Mouse (Mus musculus): Measurements from ENCODE around the gene Znrf1. TPM values are rescaled to one million over a fixed set of nuclear protein-coding genes. Genes with fewer than 3 reads are reported as not detected.

Znrf1 gene
- polyA plus RNA-seq, 1 experiment from 2014 or later = 64.8 TPM

DNA sequence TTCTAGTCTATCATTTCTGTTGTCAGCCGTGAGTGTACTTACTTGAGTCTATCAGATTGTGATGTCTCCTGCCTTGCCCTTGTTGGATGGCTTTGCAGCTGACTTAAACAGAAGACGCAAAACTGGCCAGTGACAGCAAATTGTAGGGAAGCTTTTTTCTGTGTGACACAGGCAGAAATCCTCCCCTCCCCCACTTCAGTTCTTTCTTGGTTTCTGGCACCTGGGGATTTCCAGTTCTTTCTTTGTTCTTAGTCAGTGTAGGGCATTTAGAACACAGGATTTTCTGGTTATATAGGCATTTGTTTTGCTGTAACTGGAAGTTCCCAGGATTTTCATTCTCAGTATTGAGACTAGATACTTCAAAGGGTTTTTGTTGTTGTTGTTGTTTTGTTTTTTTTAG, 34.5 kb downstream of the Znrf1 start:
- Histone ChIP-seq H3K27ac (ENCODE audit: low read depth, low read length) (no peak overlapping the region), H3K4me1 (ENCODE audit: control insufficient read depth, insufficient read depth, low read length) (peaks cover 12% of the 10 kb centered on the region), H3K9ac (ENCODE audit: low read length) (no peak overlapping the region), H3K27me3 (ENCODE audit: control insufficient read depth, insufficient read depth, low read length) (no peaks in the 10 kb centered on the region), H3K36me3 (ENCODE audit: control insufficient read depth, insufficient read depth, low read length) (no peaks in the 10 kb centered on the region), H3K9me3 (ENCODE audit: control insufficient read depth, low read length) (no peaks in the 10 kb centered on the region), H3K4me2 (ENCODE audit: low read depth) (no peak overlapping the region), H3K4me3 (ENCODE audit: low read depth, low read length) (no peak overlapping the region)
- WGBS = 77% methylated on average over 2 of the region's 2 CpGs
- ATAC-seq (ENCODE audit: insufficient read depth, low FRiP score, low TSS enrichment) (no peak), DNase-seq (ENCODE audit: low spot score) (no peak)

DNA sequence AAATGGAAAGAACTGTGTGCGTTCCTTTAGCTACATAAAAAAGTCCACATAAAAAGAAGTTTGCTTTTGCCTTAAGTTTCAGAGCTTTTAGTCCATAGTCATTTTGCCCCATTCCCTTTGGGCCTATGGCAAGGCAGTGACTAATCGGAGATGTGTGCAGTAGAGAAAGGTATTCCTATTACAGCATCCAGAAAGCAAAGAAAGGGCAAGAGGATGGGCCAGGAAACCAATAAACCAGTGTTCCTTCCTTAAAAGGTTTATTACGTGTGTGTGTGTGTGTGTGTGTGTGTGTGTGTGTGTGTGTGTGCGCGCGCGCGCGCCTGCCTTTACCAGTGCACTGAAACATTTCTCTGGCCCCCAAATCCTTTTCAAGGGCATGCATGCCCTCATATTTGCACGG, 35.8 kb downstream of the Znrf1 start:
- peaks cover 12% of the 10 kb centered on the region for H3K4me1 ChIP-seq (ENCODE audit: control insufficient read depth, insufficient read depth, low read length)
- H3K27me3 ChIP-seq (ENCODE audit: control insufficient read depth, insufficient read depth, low read length) = no peaks in the 10 kb centered on the region
- no peak overlapping the region for H3K9ac ChIP-seq (ENCODE audit: low read length)
- no peak overlapping the region for H3K4me3 ChIP-seq (ENCODE audit: low read depth, low read length)
- H3K36me3 ChIP-seq (ENCODE audit: control insufficient read depth, insufficient read depth, low read length) = no peaks in the 10 kb centered on the region
- ATAC-seq (ENCODE audit: insufficient read depth, low FRiP score, low TSS enrichment) (no peak), DNase-seq (ENCODE audit: low spot score) (no peak)
- no peak overlapping the region for H3K4me2 ChIP-seq (ENCODE audit: low read depth)
- 86% methylated on average over 10 of the region's 10 CpGs for WGBS
- H3K27ac ChIP-seq (ENCODE audit: low read depth, low read length) = no peak overlapping the region
- H3K9me3 ChIP-seq (ENCODE audit: control insufficient read depth, low read length) = no peaks in the 10 kb centered on the region

- Histone ChIP-seq H3K9ac (ENCODE audit: low read length) (no peak overlapping the region), H3K4me1 (ENCODE audit: control insufficient read depth, insufficient read depth, low read length) (peaks cover 12% of the 10 kb centered on the region)
- 90% methylated on average over 2 of the region's 2 CpGs for WGBS
Observed at GRCm38 (mm10) chr8:111572431-111572830, 36.5 kb downstream of the Znrf1 start.

GRCm38 (mm10) chr8:111573583-111573982, 37.7 kb downstream of the Znrf1 start:
- Histone ChIP-seq H3K4me3 (ENCODE audit: low read depth, low read length) (no peak overlapping the region), H3K36me3 (ENCODE audit: control insufficient read depth, insufficient read depth, low read length) (no peaks in the 10 kb centered on the region), H3K4me2 (ENCODE audit: low read depth) (no peak overlapping the region), H3K9ac (ENCODE audit: low read length) (no peak overlapping the region), H3K9me3 (ENCODE audit: control insufficient read depth, low read length) (no peaks in the 10 kb centered on the region), H3K27ac (ENCODE audit: low read depth, low read length) (no peak overlapping the region), H3K27me3 (ENCODE audit: control insufficient read depth, insufficient read depth, low read length) (no peaks in the 10 kb centered on the region), H3K4me1 (ENCODE audit: control insufficient read depth, insufficient read depth, low read length) (peaks cover 8% of the 10 kb centered on the region)
- peak; percentile 23; the same call in 1 of the 2 replicates for ATAC-seq (ENCODE audit: insufficient read depth, low FRiP score, low TSS enrichment)
- no peak for DNase-seq (ENCODE audit: low spot score)
- 27% methylated on average over 8 of the region's 8 CpGs for WGBS

More at GRCm38 (mm10) chr8:111572431-111572830, 36.5 kb downstream of the Znrf1 start:
- Histone ChIP-seq H3K9me3 (ENCODE audit: control insufficient read depth, low read length) (no peaks in the 10 kb centered on the region), H3K4me3 (ENCODE audit: low read depth, low read length) (no peak overlapping the region), H3K27me3 (ENCODE audit: control insufficient read depth, insufficient read depth, low read length) (no peaks in the 10 kb centered on the region), H3K4me2 (ENCODE audit: low read depth) (no peak overlapping the region), H3K27ac (ENCODE audit: low read depth, low read length) (0 out of 2 replicates have a peak overlapping the region, but pooled peaks have one; percentile 6), H3K36me3 (ENCODE audit: control insufficient read depth, insufficient read depth, low read length) (no peaks in the 10 kb centered on the region)
- DNase-seq (ENCODE audit: low spot score) (no peak), ATAC-seq (ENCODE audit: insufficient read depth, low FRiP score, low TSS enrichment) (no peak)

DNA sequence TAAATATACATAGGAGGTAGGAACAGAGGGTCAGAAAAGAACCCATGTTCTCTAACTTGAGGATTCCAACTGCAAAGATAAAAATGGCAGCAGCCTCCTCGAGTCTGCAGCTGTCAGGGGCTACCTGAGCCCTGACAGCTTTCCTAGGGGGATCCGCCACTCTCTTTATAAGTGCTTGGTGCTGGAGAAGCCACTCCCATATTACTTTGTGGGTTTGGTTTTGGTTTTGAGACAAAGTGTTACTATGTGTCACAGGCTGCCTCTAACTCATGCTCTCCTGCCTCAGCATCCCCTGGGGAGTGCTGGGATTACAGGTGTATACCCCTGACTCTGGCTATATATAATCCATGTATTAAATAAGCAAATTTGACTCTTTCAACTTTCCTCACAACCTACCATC, 38.1 kb downstream of the Znrf1 start:
- Histone ChIP-seq H3K27me3 (ENCODE audit: control insufficient read depth, insufficient read depth, low read length) (no peaks in the 10 kb centered on the region), H3K4me2 (ENCODE audit: low read depth) (no peak overlapping the region), H3K9me3 (ENCODE audit: control insufficient read depth, low read length) (no peaks in the 10 kb centered on the region), H3K9ac (ENCODE audit: low read length) (no peak overlapping the region), H3K4me3 (ENCODE audit: low read depth, low read length) (no peak overlapping the region), H3K36me3 (ENCODE audit: control insufficient read depth, insufficient read depth, low read length) (no peaks in the 10 kb centered on the region), H3K4me1 (ENCODE audit: control insufficient read depth, insufficient read depth, low read length) (peaks cover 8% of the 10 kb centered on the region), H3K27ac (ENCODE audit: low read depth, low read length) (no peak overlapping the region)
- DNase-seq (ENCODE audit: low spot score) (no peak), ATAC-seq (ENCODE audit: insufficient read depth, low FRiP score, low TSS enrichment) (no peak)
- WGBS = 86% methylated on average over 2 of the region's 2 CpGs

DNA sequence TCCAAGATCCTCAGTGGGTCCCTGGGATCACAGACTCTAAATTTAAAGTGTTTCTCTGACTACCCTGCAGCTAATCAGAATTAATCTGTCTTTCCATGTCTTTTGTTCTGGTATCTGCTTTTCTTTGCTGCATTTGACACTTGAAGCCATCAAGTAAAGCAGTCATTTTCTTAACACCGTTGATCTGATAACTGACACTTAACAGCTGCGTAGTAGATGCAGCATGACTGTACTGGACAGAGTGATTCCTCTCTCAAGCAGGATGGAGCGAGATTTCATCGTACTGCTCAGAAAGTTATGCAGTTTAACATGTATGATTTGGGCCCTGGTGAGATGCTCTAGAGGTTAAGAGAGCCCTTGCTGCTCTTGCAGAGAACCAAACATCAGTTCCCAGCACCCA, 39.6 kb downstream of the Znrf1 start:
- Histone ChIP-seq H3K27ac (ENCODE audit: low read depth, low read length) (no peak overlapping the region), H3K9ac (ENCODE audit: low read length) (no peak overlapping the region), H3K27me3 (ENCODE audit: control insufficient read depth, insufficient read depth, low read length) (no peaks in the 10 kb centered on the region), H3K9me3 (ENCODE audit: control insufficient read depth, low read length) (no peaks in the 10 kb centered on the region), H3K36me3 (ENCODE audit: control insufficient read depth, insufficient read depth, low read length) (no peaks in the 10 kb centered on the region), H3K4me3 (ENCODE audit: low read depth, low read length) (no peak overlapping the region), H3K4me2 (ENCODE audit: low read depth) (no peak overlapping the region), H3K4me1 (ENCODE audit: control insufficient read depth, insufficient read depth, low read length) (peaks cover 8% of the 10 kb centered on the region)
- 96% methylated on average over 4 of the region's 4 CpGs for WGBS
- no peak for DNase-seq (ENCODE audit: low spot score)
- ATAC-seq (ENCODE audit: insufficient read depth, low FRiP score, low TSS enrichment) = no peak

GRCm38 (mm10) chr8:111576501-111576900, 40.6 kb downstream of the Znrf1 start:
- H3K9ac ChIP-seq (ENCODE audit: low read length) = no peak overlapping the region
- no peak overlapping the region for H3K27ac ChIP-seq (ENCODE audit: low read depth, low read length)
- no peak overlapping the region for H3K4me2 ChIP-seq (ENCODE audit: low read depth)
- no peaks in the 10 kb centered on the region for H3K9me3 ChIP-seq (ENCODE audit: control insufficient read depth, low read length)
- no peaks in the 10 kb centered on the region for H3K36me3 ChIP-seq (ENCODE audit: control insufficient read depth, insufficient read depth, low read length)
- ATAC-seq (ENCODE audit: insufficient read depth, low FRiP score, low TSS enrichment) (no peak), DNase-seq (ENCODE audit: low spot score) (no peak)
- peaks cover 8% of the 10 kb centered on the region for H3K4me1 ChIP-seq (ENCODE audit: control insufficient read depth, insufficient read depth, low read length)
- H3K4me3 ChIP-seq (ENCODE audit: low read depth, low read length) = no peak overlapping the region
- no peaks in the 10 kb centered on the region for H3K27me3 ChIP-seq (ENCODE audit: control insufficient read depth, insufficient read depth, low read length)

- WGBS = 91% methylated on average over 9 of the region's 9 CpGs
- DNase-seq (ENCODE audit: low spot score) = no peak
Observed at GRCm38 (mm10) chr8:111577880-111578533, 42.1 kb downstream of the Znrf1 start.

GRCm38 (mm10) chr8:111579318-111579717, 43.4 kb downstream of the Znrf1 start:
- no peaks in the 10 kb centered on the region for H3K36me3 ChIP-seq (ENCODE audit: control insufficient read depth, insufficient read depth, low read length)
- H3K4me1 ChIP-seq (ENCODE audit: control insufficient read depth, insufficient read depth, low read length) = no peaks in the 10 kb centered on the region
- DNase-seq (ENCODE audit: low spot score) (no peak), ATAC-seq (ENCODE audit: insufficient read depth, low FRiP score, low TSS enrichment) (no peak)
- H3K4me2 ChIP-seq (ENCODE audit: low read depth) = no peak overlapping the region
- H3K27ac ChIP-seq (ENCODE audit: low read depth, low read length) = no peak overlapping the region
- H3K4me3 ChIP-seq (ENCODE audit: low read depth, low read length) = no peak overlapping the region
- H3K9me3 ChIP-seq (ENCODE audit: control insufficient read depth, low read length) = no peaks in the 10 kb centered on the region
- no peaks in the 10 kb centered on the region for H3K27me3 ChIP-seq (ENCODE audit: control insufficient read depth, insufficient read depth, low read length)
- WGBS = 100% methylated on average over 1 of the region's 1 CpGs
- H3K9ac ChIP-seq (ENCODE audit: low read length) = no peak overlapping the region

More at GRCm38 (mm10) chr8:111577880-111578533, 42.1 kb downstream of the Znrf1 start:
- H3K9ac ChIP-seq (ENCODE audit: low read length) = no peak overlapping the region
- no peaks in the 10 kb centered on the region for H3K4me1 ChIP-seq (ENCODE audit: control insufficient read depth, insufficient read depth, low read length)
- H3K27me3 ChIP-seq (ENCODE audit: control insufficient read depth, insufficient read depth, low read length) = no peaks in the 10 kb centered on the region
- H3K4me2 ChIP-seq (ENCODE audit: low read depth) = no peak overlapping the region
- ATAC-seq (ENCODE audit: insufficient read depth, low FRiP score, low TSS enrichment) = no peak
- no peaks in the 10 kb centered on the region for H3K9me3 ChIP-seq (ENCODE audit: control insufficient read depth, low read length)
- H3K36me3 ChIP-seq (ENCODE audit: control insufficient read depth, insufficient read depth, low read length) = no peaks in the 10 kb centered on the region
- H3K27ac ChIP-seq (ENCODE audit: low read depth, low read length) = no peak overlapping the region
- H3K4me3 ChIP-seq (ENCODE audit: low read depth, low read length) = no peak overlapping the region
